Mouse (Mus musculus) frontal cortex, postnatal 36 days (tissue): Measurements from ENCODE around the gene Rpl41.
"Not testable (repeated sequence)": the region's sequence is repeated elsewhere in the genome, so short reads cannot be mapped to it uniquely, and the experiment has no call there.

Source experiments
- DNase-seq, 2 experiments: peaks; one replicate each; pipeline ENCODE4 v3.0.0; 2022; ENCODE audit warnings: low spot score in 2 of 2

Rpl41 gene

GRCm38 (mm10) chr10:128556286-128556685, 7.2 kb upstream of the Rpl41 start:
- no peak for DNase-seq

- DNase-seq, result not testable (repeated sequence)
Measured at GRCm38 (mm10) chr10:128555567-128555966, 6.5 kb upstream of the Rpl41 start.

GRCm38 (mm10) chr10:128550144-128550823, 1.2 kb upstream of the Rpl41 start:
- DNase-seq, result not testable (repeated sequence)

GRCm38 (mm10) chr10:128549682-128550057, 565 bp upstream of the Rpl41 start:
- DNase-seq, result not testable (repeated sequence)

GRCm38 (mm10) chr10:128548051-128548791, 884 bp downstream of the Rpl41 start:
- DNase-seq, result not testable (repeated sequence)

GRCm38 (mm10) chr10:128547361-128548032, 1.6 kb downstream of the Rpl41 start, which contains the start of gene Zc3h10:
TSS of gene Zc3h10 (minus strand) at chr10:128547774.
- DNase-seq, result peak; percentile 94 to 97

- DNase-seq, result no peak
Measured at GRCm38 (mm10) chr10:128546787-128547186, 2.3 kb downstream of the Rpl41 start.

GRCm38 (mm10) chr10:128546361-128546760, 2.7 kb downstream of the Rpl41 start:
- no peak for DNase-seq

GRCm38 (mm10) chr10:128545570-128545898, 3.6 kb downstream of the Rpl41 start:
- no peak for DNase-seq

GRCm38 (mm10) chr10:128544674-128545569, 4.2 kb downstream of the Rpl41 start:
- no peak for DNase-seq

GRCm38 (mm10) chr10:128544151-128544657, 4.9 kb downstream of the Rpl41 start:
- DNase-seq, result no peak

GRCm38 (mm10) chr10:128543100-128543499, 6.0 kb downstream of the Rpl41 start:
- DNase-seq, result no peak

GRCm38 (mm10) chr10:128538340-128538870, 10.7 kb downstream of the Rpl41 start:
- DNase-seq, result no peak

GRCm38 (mm10) chr10:128536266-128536940, 12.7 kb downstream of the Rpl41 start:
- DNase-seq, result peak; percentile 84 to 92

- no peak for DNase-seq
Measured at GRCm38 (mm10) chr10:128535624-128536265, 13.4 kb downstream of the Rpl41 start.

GRCm38 (mm10) chr10:128535206-128535605, 13.9 kb downstream of the Rpl41 start:
- DNase-seq, result no peak

GRCm38 (mm10) chr10:128526366-128527356, 22.4 kb downstream of the Rpl41 start:
- no peak for DNase-seq

- DNase-seq, result peak; percentile 80 to 90
Measured at GRCm38 (mm10) chr10:128525671-128526308, 23.3 kb downstream of the Rpl41 start, which contains the start of gene Esyt1. TSS of gene Esyt1 (minus strand) at chr10:128525871.
